Mouse (Mus musculus): Measurements from ENCODE around the gene Gm5105.

DNA sequence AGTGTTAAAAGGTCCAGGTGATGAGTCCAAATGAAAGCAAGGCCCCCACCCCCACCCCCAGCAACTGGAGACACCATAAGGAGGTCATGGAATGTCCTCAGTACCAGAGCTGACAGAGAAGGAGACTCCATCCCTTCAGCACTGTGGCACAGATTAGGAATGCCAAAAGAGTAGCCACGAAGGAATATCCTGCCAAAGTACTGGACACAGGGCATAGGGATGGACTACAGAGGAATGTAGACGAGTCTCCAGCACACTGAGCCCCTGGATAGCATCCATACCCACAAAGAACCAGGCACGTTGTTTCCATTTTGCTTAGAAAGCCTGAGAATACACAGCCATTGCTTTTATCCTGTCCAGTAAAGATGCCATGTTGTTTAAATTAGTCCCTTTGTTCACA lies 15.8 kb downstream of the Gm5105 start:
- no peak for TF ChIP-seq CTCF (IDR thresholded peaks at IDR 0.05; ENCODE audit: insufficient read depth, low read length)
- TF ChIP-seq POLR2A (IDR thresholded peaks at IDR 0.05; ENCODE audit: borderline replicate concordance, extremely low read depth, low read depth, low read length), result no peak
